Mouse (Mus musculus): ENCODE results near the gene Fsd1.

Fsd1 gene

DNA sequence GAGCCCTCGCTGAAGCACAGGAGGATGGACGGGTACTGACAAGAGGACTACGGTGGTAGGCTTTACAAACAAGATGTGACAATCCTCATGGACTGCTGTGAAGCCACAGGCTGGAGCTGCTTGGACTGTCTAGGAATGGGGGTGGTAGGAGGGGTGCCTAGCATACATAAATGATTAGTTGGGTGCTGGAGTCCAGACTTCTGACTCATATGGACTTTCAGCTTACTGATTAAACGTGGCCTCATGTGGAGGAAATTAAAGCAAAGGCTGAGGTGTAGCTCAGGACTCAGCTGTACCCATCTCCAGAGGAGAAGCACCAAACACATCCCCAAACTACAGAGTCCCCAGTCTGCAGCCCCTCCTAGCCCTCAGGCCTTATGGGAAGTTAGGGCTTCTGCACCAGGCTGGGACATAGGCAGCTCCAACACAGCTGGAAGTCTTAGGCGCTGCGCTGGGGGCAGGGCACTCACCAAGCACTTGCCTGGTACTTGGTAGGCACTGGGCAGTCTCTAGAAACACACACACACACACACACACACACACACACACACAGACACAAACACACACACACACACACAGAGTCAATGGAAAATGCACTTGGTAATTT lies 45.9 kb downstream of the Fsd1 start:
- DNase-seq: peak; percentile 56

DNA sequence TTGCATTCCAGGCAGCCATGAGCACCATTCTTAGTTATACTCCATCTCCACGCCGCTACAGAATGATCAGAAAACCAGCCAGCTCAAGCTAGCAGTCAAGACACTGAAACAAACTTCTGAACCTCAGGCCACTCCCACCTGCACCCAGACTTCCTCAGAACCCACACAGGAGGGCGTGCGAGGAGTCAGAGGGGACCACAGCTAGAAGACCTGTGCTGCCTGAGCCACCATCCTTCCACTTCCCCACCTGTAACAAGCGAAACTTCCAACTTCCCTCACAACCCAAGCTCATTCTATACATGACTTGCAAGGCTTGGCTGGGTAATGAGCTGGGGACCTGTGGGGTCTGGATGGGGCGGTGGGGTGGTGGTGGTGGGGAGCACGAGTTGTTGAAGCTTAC lies 46.5 kb downstream of the Fsd1 start:
- no peak for DNase-seq

DNA sequence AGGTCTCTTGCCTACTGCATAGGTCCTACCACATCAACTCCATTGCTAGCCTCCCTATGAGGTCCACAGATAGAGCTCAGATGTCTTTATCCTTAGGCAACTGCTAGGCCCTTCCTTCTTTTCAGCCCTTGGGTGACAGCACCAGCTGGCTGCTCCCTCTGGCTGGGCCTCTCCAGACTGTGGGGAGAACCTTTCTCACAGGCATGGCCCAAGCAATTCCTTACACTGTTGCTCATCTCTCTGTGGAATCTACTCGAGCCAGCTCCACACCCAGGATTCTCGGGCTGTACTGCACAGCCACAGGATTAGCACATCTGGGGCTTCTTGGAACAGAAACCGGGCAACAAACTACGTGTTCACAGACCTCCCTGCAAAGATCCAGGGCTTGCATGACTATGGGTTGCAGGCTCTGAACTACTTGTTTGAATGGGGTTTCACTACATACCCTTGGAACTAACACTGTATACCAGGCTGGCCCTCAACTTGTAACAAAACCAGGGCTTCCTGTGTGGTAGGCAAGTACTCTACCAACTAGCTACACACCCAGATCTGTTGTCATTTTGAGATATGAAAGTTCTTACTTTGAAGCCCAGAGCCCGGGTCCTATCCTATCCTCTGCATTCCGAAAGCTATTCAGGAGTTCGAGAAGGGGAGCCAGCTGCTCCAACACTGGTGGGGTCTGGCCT lies 47.9 kb downstream of the Fsd1 start:
- DNase-seq: no peak

- no peak for DNase-seq
Measured at GRCm38 (mm10) chr17:56034726-56035100, 48.4 kb downstream of the Fsd1 start.

GRCm38 (mm10) chr17:56035216-56035615 lies 48.9 kb downstream of the Fsd1 start:
- no peak for DNase-seq

GRCm38 (mm10) chr17:56036176-56036900 lies 50.0 kb downstream of the Fsd1 start, which contains the start of gene Sh3gl1:
TSS of gene Sh3gl1 (minus strand) at chr17:56036635.
- peak; percentile 99 for DNase-seq

DNA sequence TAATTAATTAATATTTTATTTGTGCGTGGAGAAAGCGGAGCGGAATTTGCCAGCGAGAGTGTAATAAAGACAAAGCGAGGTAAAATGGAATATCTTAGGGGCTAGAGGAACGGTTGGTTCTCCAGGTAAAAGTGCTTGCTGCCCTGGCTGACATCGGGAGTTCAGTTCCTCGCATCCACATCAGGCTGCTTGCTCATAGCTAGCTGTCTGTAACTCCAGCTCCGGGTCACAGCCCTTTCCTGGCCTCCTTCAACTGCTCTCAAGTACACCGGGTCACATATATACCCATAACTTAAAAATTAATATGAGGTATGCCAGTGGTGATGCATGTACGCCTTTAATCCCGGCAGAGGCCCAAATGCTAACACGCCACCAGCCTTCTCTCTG lies 50.6 kb downstream of the Fsd1 start:
- no peak for DNase-seq

- DNase-seq: no peak
Measured at GRCm38 (mm10) chr17:56038583-56039261, 52.4 kb downstream of the Fsd1 start.

GRCm38 (mm10) chr17:56039345-56039744 lies 53.0 kb downstream of the Fsd1 start:
- DNase-seq: no peak

- DNase-seq: peak; percentile 99
Measured at GRCm38 (mm10) chr17:56040030-56040856, 53.9 kb downstream of the Fsd1 start, which contains the start of gene Chaf1a. TSS of gene Chaf1a (plus strand) at chr17:56040439.

DNA sequence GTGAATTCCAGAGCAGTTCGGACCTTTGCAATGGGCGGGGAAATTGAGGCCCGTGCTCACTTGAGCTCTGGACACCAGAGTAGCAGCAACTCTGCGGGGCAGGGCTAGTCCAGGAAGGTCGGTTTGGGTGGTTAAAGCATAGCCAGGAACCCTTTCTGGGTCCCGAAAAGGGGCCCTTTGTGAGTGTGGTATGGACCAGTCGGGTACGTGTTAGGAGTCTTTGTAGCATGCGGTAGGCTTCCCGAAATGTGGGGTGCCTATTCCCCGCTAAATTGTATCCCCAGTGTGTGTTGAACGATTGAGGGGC lies 54.5 kb downstream of the Fsd1 start:
- DNase-seq: no peak

All from kidney, postnatal 14 days (tissue).